ENCODE assay signal across 21 mouse cellular contexts in the genomic region with DNA sequence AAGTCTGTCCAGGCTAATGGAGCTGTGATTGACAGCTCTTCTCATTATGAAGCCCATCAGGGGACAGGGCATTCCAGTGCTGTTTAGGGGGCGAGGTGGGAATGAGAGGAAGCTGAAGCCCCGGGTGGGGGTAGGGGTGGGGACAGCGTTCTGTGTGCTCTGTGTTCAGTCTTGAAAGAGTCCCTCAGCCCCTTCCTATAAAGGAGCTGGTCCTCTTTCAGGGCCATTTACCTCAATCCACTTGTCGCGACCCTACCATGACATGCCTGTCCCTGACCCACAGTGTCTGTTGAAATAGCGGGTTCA.
DNase-seq lines count a peak whose midpoint lies in the region; ATAC-seq lines count a peak whose summit lies in the region.
"Had no signal": no experiment of that assay in that cellular context is flagged by ENCODE, and none has a peak within 500 bp of the region (broad histone marks: within the 10 kb centered on the region; RNA-seq: fewer than 3 reads in every experiment).

No protein-coding gene starts in this region.

- H3K4me3 ChIP-seq in forebrain, embryonic 10.5 days = no peak overlapping the region
- no peak overlapping the region for H3K4me3 ChIP-seq in forebrain, embryonic 15.5 days
- no peak overlapping the region for H3K4me3 ChIP-seq in hindbrain, embryonic 10.5 days
- H3K4me3 ChIP-seq in hindbrain, embryonic 14.5 days (replicated peaks; ENCODE audit: low read length) = no peak overlapping the region
- no peak overlapping the region for H3K4me3 ChIP-seq in midbrain, embryonic 13.5 days (replicated peaks)
- H3K4me3 ChIP-seq in midbrain, embryonic 14.5 days (replicated peaks; ENCODE audit: low read depth, low read length) = no peak overlapping the region
- H3K4me3 ChIP-seq: embryonic facial prominence, embryonic 15.5 days; heart, embryonic 13.5 days; limb, embryonic 13.5 days; liver, embryonic 12.5 days had no signal

- ATAC-seq in forebrain, embryonic 15.5 days (replicated peaks) = no peak
- ATAC-seq in hindbrain, embryonic 14.5 days (ENCODE audit: low FRiP score) = no peak
- ATAC-seq in midbrain, embryonic 13.5 days = no peak; the same call in 1 of the 2 replicates
- no peak for ATAC-seq in midbrain, embryonic 14.5 days (ENCODE audit: low FRiP score, low TSS enrichment)
- ATAC-seq: inflammation-experienced regulatory T-cells, adult 6 months; liver, embryonic 12.5 days had no signal

- no peaks in the 10 kb centered on the region for H3K36me3 ChIP-seq in forebrain, embryonic 10.5 days (replicated peaks)
- no peaks in the 10 kb centered on the region for H3K36me3 ChIP-seq in forebrain, embryonic 15.5 days
- H3K36me3 ChIP-seq in hindbrain, embryonic 10.5 days = no peaks in the 10 kb centered on the region
- no peaks in the 10 kb centered on the region for H3K36me3 ChIP-seq in hindbrain, embryonic 14.5 days (replicated peaks; ENCODE audit: control insufficient read depth, insufficient read depth)
- no peaks in the 10 kb centered on the region for H3K36me3 ChIP-seq in midbrain, embryonic 13.5 days
- no peaks in the 10 kb centered on the region for H3K36me3 ChIP-seq in midbrain, embryonic 14.5 days (ENCODE audit: control insufficient read depth, insufficient read depth, low read length)
- H3K36me3 ChIP-seq: embryonic facial prominence, embryonic 15.5 days; heart, embryonic 13.5 days; limb, embryonic 13.5 days; liver, embryonic 12.5 days had no signal

- H3K4me1 ChIP-seq in forebrain, embryonic 10.5 days = peaks cover 52% of the 10 kb centered on the region
- peaks cover 6% of the 10 kb centered on the region; the same call in 1 of the 2 replicates for H3K4me1 ChIP-seq in forebrain, embryonic 15.5 days
- H3K4me1 ChIP-seq in hindbrain, embryonic 10.5 days (replicated peaks) = peaks cover 68% of the 10 kb centered on the region
- H3K4me1 ChIP-seq in hindbrain, embryonic 14.5 days (replicated peaks; ENCODE audit: control insufficient read depth, insufficient read depth, low read length) = peaks cover 26% of the 10 kb centered on the region
- peaks cover 39% of the 10 kb centered on the region for H3K4me1 ChIP-seq in midbrain, embryonic 13.5 days (replicated peaks)
- peaks cover 14% of the 10 kb centered on the region for H3K4me1 ChIP-seq in midbrain, embryonic 14.5 days (ENCODE audit: control insufficient read depth, insufficient read depth, low read length)
- H3K4me1 ChIP-seq: embryonic facial prominence, embryonic 15.5 days; liver, embryonic 12.5 days had no signal

- 27% methylated on average over 6 of the region's 6 CpGs for WGBS in forebrain, embryonic 10.5 days
- WGBS in forebrain, embryonic 15.5 days = 24% methylated on average over 6 of the region's 6 CpGs
- WGBS in hindbrain, embryonic 10.5 days = 19% methylated on average over 6 of the region's 6 CpGs
- 17% methylated on average over 6 of the region's 6 CpGs for WGBS in hindbrain, embryonic 14.5 days
- WGBS in midbrain, embryonic 13.5 days = 32% methylated on average over 6 of the region's 6 CpGs
- WGBS in midbrain, embryonic 14.5 days = 25% methylated on average over 6 of the region's 6 CpGs

- no peak overlapping the region for H3K9ac ChIP-seq in forebrain, embryonic 15.5 days (replicated peaks)
- H3K9ac ChIP-seq in hindbrain, embryonic 14.5 days = no peak overlapping the region
- H3K9ac ChIP-seq in midbrain, embryonic 13.5 days (replicated peaks) = no peak overlapping the region
- H3K9ac ChIP-seq in midbrain, embryonic 14.5 days (replicated peaks; ENCODE audit: low read length) = no peak overlapping the region
- H3K9ac ChIP-seq: embryonic facial prominence, embryonic 15.5 days; heart, embryonic 13.5 days; limb, embryonic 13.5 days; liver, embryonic 12.5 days had no signal

- 0 out of 2 replicates have a peak overlapping the region, but pooled peaks have one; percentile 8 for H3K27ac ChIP-seq in forebrain, embryonic 10.5 days
- H3K27ac ChIP-seq in forebrain, embryonic 15.5 days (replicated peaks) = no peak overlapping the region
- H3K27ac ChIP-seq in hindbrain, embryonic 10.5 days = peak overlapping the region; percentile 77
- no peak overlapping the region for H3K27ac ChIP-seq in hindbrain, embryonic 14.5 days
- 0 out of 2 replicates have a peak overlapping the region, but pooled peaks have one; percentile 9 for H3K27ac ChIP-seq in midbrain, embryonic 13.5 days
- no peak overlapping the region for H3K27ac ChIP-seq in midbrain, embryonic 14.5 days (replicated peaks; ENCODE audit: low read depth, low read length)
- H3K27ac ChIP-seq: embryonic facial prominence, embryonic 15.5 days; heart, embryonic 13.5 days; limb, embryonic 13.5 days; liver, embryonic 12.5 days had no signal

- no peaks in the 10 kb centered on the region for H3K9me3 ChIP-seq in forebrain, embryonic 10.5 days
- no peaks in the 10 kb centered on the region for H3K9me3 ChIP-seq in forebrain, embryonic 15.5 days
- no peaks in the 10 kb centered on the region for H3K9me3 ChIP-seq in hindbrain, embryonic 10.5 days
- no peaks in the 10 kb centered on the region for H3K9me3 ChIP-seq in hindbrain, embryonic 14.5 days (ENCODE audit: control insufficient read depth, low read length)
- no peaks in the 10 kb centered on the region for H3K9me3 ChIP-seq in midbrain, embryonic 13.5 days
- no peaks in the 10 kb centered on the region for H3K9me3 ChIP-seq in midbrain, embryonic 14.5 days (ENCODE audit: control insufficient read depth, low read length)
- H3K9me3 ChIP-seq: embryonic facial prominence, embryonic 15.5 days; heart, embryonic 13.5 days; limb, embryonic 13.5 days; liver, embryonic 12.5 days had no signal

- H3K4me2 ChIP-seq in forebrain, embryonic 15.5 days (replicated peaks) = no peak overlapping the region
- no peak overlapping the region for H3K4me2 ChIP-seq in hindbrain, embryonic 14.5 days (replicated peaks)
- H3K4me2 ChIP-seq in midbrain, embryonic 13.5 days (replicated peaks) = no peak overlapping the region
- H3K4me2 ChIP-seq in midbrain, embryonic 14.5 days (ENCODE audit: low read length) = no peak overlapping the region
- H3K4me2 ChIP-seq: embryonic facial prominence, embryonic 15.5 days; heart, embryonic 13.5 days; limb, embryonic 13.5 days; liver, embryonic 12.5 days had no signal

- DNase-seq in forebrain, embryonic 10.5 days (ENCODE audit: extremely low spot score, low spot score) = no peak
- DNase-seq in hindbrain, embryonic 10.5 days (ENCODE audit: low spot score) = no peak
- no peak for DNase-seq in hindbrain, embryonic 14.5 days (ENCODE audit: low spot score)
- DNase-seq in midbrain, embryonic 14.5 days = no peak
- no peak for DNase-seq in right cerebral cortex, postnatal 4 days
- DNase-seq: adrenal gland, postnatal 36 days; cerebellum, adult 9-10 months; gastrocnemius, postnatal 14 days; kidney, adult 18-20 months; kidney, postnatal 4 days; lung, adult 18-20 months; lung, postnatal 10 days; thymus, adult 18-20 months; thymus, postnatal 36 days had no signal

- H3K27me3 ChIP-seq in forebrain, embryonic 10.5 days (ENCODE audit: poor library complexity, severe bottlenecking) = peaks cover 86% of the 10 kb centered on the region
- no peaks in the 10 kb centered on the region for H3K27me3 ChIP-seq in forebrain, embryonic 15.5 days
- H3K27me3 ChIP-seq in hindbrain, embryonic 10.5 days (ENCODE audit: insufficient read depth, poor library complexity, severe bottlenecking) = peaks cover 23% of the 10 kb centered on the region
- H3K27me3 ChIP-seq in hindbrain, embryonic 14.5 days (ENCODE audit: control insufficient read depth, insufficient read depth, low read length) = no peaks in the 10 kb centered on the region
- H3K27me3 ChIP-seq in midbrain, embryonic 13.5 days = peaks cover 18% of the 10 kb centered on the region; the same call in 1 of the 2 replicates
- no peaks in the 10 kb centered on the region for H3K27me3 ChIP-seq in midbrain, embryonic 14.5 days (ENCODE audit: control insufficient read depth, insufficient read depth, low read length)
- H3K27me3 ChIP-seq: embryonic facial prominence, embryonic 15.5 days; heart, embryonic 13.5 days; limb, embryonic 13.5 days; liver, embryonic 12.5 days had no signal

Comparison
In these comparisons a context has a peak if more than half of its experiments do, and no peak if none do; other contexts are left out.
1. H3K27ac ChIP-seq: peak in forebrain, embryonic 10.5 days (single experiment), hindbrain, embryonic 10.5 days (single experiment) and midbrain, embryonic 13.5 days (single experiment); none in forebrain, embryonic 15.5 days (single experiment), hindbrain, embryonic 14.5 days (single experiment) and midbrain, embryonic 14.5 days (single experiment).